ENCODE assay signal across 10 mouse cellular contexts in genomic region chr12:56697011-56697740, GRCm38 (mm10). TPM values are rescaled to one million over a fixed set of nuclear protein-coding genes. Genes with fewer than 3 reads are reported as not detected.
A peak's percentile ranks its signal among the peaks of the same experiment; 100 is the strongest.
DNase-seq lines count a peak whose midpoint lies in the region; ATAC-seq and TF ChIP-seq lines count a peak whose summit lies in the region.
"Had no signal": no experiment of that assay in that cellular context is flagged by ENCODE, and none has a peak within 500 bp of the region (broad histone marks: within the 10 kb centered on the region; RNA-seq: fewer than 3 reads in every experiment).

No protein-coding gene starts in this region.

- H3K27ac ChIP-seq in kidney, postnatal 0 days, result no peak overlapping the region
- H3K27ac ChIP-seq in intestine, embryonic 15.5 days, result no peak overlapping the region
- H3K27ac ChIP-seq in neural tube, embryonic 15.5 days (replicated peaks), result no peak overlapping the region

- TF ChIP-seq CTCF in kidney, postnatal 0 days (IDR thresholded peaks at IDR 0.05; ENCODE audit: low read depth), result no peak

- peak overlapping the region; percentile 55 for H3K4me2 ChIP-seq in kidney, postnatal 0 days (ENCODE audit: low read length)
- peak overlapping the region; percentile 67 for H3K4me2 ChIP-seq in intestine, embryonic 15.5 days (replicated peaks)
- peak overlapping the region; percentile 50 for H3K4me2 ChIP-seq in neural tube, embryonic 15.5 days

- peaks cover 20% of the 10 kb centered on the region for H3K4me1 ChIP-seq in kidney, postnatal 0 days (replicated peaks; ENCODE audit: insufficient read depth, low read length)
- H3K4me1 ChIP-seq in intestine, embryonic 15.5 days (replicated peaks), result peaks cover 23% of the 10 kb centered on the region; the same call in 1 of the 2 replicates
- H3K4me1 ChIP-seq in neural tube, embryonic 15.5 days, result peaks cover 20% of the 10 kb centered on the region

- 2% methylated on average over 36 of the region's 36 CpGs for WGBS in kidney, postnatal 0 days
- 2% methylated on average over 36 of the region's 36 CpGs for WGBS in intestine, embryonic 15.5 days
- under 1% methylated on average over 36 of the region's 36 CpGs for WGBS in neural tube, embryonic 15.5 days

- H3K27me3 ChIP-seq in kidney, postnatal 0 days (ENCODE audit: insufficient read depth, low read length), result peaks cover 87% of the 10 kb centered on the region
- H3K27me3 ChIP-seq in intestine, embryonic 15.5 days (replicated peaks), result peaks cover 84% of the 10 kb centered on the region
- H3K27me3 ChIP-seq in neural tube, embryonic 15.5 days (replicated peaks), result peaks cover 91% of the 10 kb centered on the region

- ATAC-seq in kidney, postnatal 0 days (replicated peaks; ENCODE audit: low FRiP score, low read depth), result no peak
- ATAC-seq in intestine, embryonic 15.5 days, result no peak
- peak; percentile 16; the same call in 1 of the 2 replicates for ATAC-seq in neural tube, embryonic 15.5 days (ENCODE audit: low FRiP score)
- no peak for ATAC-seq in erythroid progenitor cell, adult 5-6 weeks (replicated peaks; ENCODE audit: low FRiP score, poor library complexity, severe bottlenecking)

- no peak overlapping the region for H3K9ac ChIP-seq in kidney, postnatal 0 days (ENCODE audit: low read depth, low read length)
- H3K9ac ChIP-seq in intestine, embryonic 15.5 days, result no peak overlapping the region
- H3K9ac ChIP-seq in neural tube, embryonic 15.5 days (replicated peaks), result no peak overlapping the region

- H3K9me3 ChIP-seq in kidney, postnatal 0 days (replicated peaks; ENCODE audit: low read length), result no peaks in the 10 kb centered on the region
- no peaks in the 10 kb centered on the region for H3K9me3 ChIP-seq in intestine, embryonic 15.5 days
- no peaks in the 10 kb centered on the region for H3K9me3 ChIP-seq in neural tube, embryonic 15.5 days (replicated peaks)

- DNase-seq in kidney, postnatal 0 days (ENCODE audit: low spot score), result no peak
- DNase-seq in kidney, adult 11 months, result no peak
- DNase-seq in embryo, embryonic 11 days, result peak; percentile 76
- DNase-seq in cerebellum, postnatal 25 days, result no peak
- DNase-seq in urinary bladder, postnatal 10 days (ENCODE audit: low spot score), result no peak

- no peaks in the 10 kb centered on the region for H3K36me3 ChIP-seq in kidney, postnatal 0 days (ENCODE audit: insufficient read depth, low read length)
- H3K36me3 ChIP-seq in intestine, embryonic 15.5 days, result no peaks in the 10 kb centered on the region
- H3K36me3 ChIP-seq in neural tube, embryonic 15.5 days, result no peaks in the 10 kb centered on the region

- no peak overlapping the region for H3K4me3 ChIP-seq in kidney, postnatal 0 days (replicated peaks; ENCODE audit: low read depth, low read length)
- peak overlapping the region; percentile 34; the same call in 1 of the 2 replicates for H3K4me3 ChIP-seq in intestine, embryonic 15.5 days (replicated peaks)
- peak overlapping the region; percentile 24 for H3K4me3 ChIP-seq in neural tube, embryonic 15.5 days (replicated peaks)

RNA-seq across cellular contexts. Expression of gene Pax9, which starts 5.6 kb away (rescaled TPM):
- polyA plus RNA-seq in kidney, postnatal 0 days (2015; fragmentation: Nextera tagmentation; extraction: Ambion mirVana), result 0.04 and 0.10 TPM in 2 replicates
- polyA plus RNA-seq in intestine, embryonic 15.5 days (2015; fragmentation: Nextera tagmentation; extraction: Ambion mirVana), result 0.04 TPM in 1 of 2 replicates, not detected in the other
- polyA plus RNA-seq in neural tube, embryonic 15.5 days (2015; fragmentation: Nextera tagmentation; extraction: Ambion mirVana), result 0.35 and 3.5 TPM in 2 replicates
- not detected in 2 replicates for total RNA-seq in erythroid progenitor cell, adult 5-6 weeks (2015; ENCODE audit: low replicate concordance)
- 0.51 TPM in 1 of 2 replicates, not detected in the other for total RNA-seq in erythroid progenitor cell, adult 5-6 weeks (2017; ENCODE audit: low replicate concordance)
- total RNA-seq: liver, adult 2 months had no signal
- polyA plus RNA-seq: liver, adult 2 months; small intestine, adult 2 months had no signal
